Mouse (Mus musculus): ENCODE measurements at regions not wholly inside any gene's neighbourhood (a gene's known extent, or its start where the extent isn't known, plus 50 kb on each side); places are given as distances from the start of the nearest gene placed in this dataset.

- ATAC-seq (ENCODE audit: insufficient number of reproducible peaks, insufficient read depth, low FRiP score, low TSS enrichment, low read depth): no peak
- Histone ChIP-seq H3K4me3 (replicated peaks) (no peak overlapping the region), H3K9ac (replicated peaks) (no peak overlapping the region), H3K9me3 (no peaks in the 10 kb centered on the region), H3K27me3 (no peaks in the 10 kb centered on the region), H3K36me3 (no peaks in the 10 kb centered on the region), H3K27ac (no peak overlapping the region), H3K4me1 (replicated peaks) (no peaks in the 10 kb centered on the region), H3K4me2 (no peak overlapping the region)
- 93% methylated on average over 2 of the region's 2 CpGs for WGBS
Measured at GRCm38 (mm10) chr6:107717194-107717593, 187.6 kb downstream of the Lrrn1 start.

DNA sequence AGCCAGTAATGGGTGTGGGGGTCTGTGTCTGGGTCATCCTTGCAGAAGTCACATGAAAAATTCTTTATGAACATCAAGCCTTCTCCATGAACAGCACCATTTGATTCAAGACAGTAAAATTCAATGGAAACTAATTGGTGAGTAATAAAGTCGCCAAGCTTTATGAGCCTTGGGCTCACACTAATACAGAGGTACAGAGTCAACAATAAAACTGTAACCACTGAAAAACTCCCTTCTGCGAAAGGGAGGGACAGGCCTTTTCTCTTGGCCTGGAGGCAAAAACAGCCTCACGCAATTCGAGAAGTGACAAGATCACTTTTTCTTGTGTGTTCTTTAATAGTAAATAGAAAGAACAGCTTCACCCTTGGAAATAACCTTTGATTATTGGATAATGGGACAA, 200.7 kb downstream of the Lrrn1 start:
- WGBS: 31% methylated on average over 4 of the region's 4 CpGs
- H3K4me3 ChIP-seq (replicated peaks): no peak overlapping the region

DNA sequence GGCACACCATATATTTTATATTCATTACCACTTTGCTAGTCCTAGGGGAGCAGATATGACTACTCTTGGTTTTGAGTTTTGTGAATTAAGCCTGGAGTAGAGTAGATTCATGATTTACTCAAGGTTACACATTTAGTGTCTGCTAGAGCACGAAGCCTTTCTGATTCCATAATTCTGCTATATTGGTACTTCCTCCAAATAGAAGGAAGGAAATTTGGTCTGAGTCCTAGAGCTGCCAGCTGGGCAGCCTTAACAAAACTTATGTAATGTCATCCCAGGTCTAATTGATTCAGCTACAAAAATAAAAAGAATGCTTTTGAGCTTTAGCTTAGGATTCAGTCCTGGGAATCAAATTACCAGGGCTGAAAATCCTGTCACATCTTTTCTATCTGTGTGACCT, 205.2 kb downstream of the Lrrn1 start:
- H3K36me3 ChIP-seq: no peaks in the 10 kb centered on the region
- no peak overlapping the region for H3K9ac ChIP-seq (replicated peaks)
- no peaks in the 10 kb centered on the region for H3K27me3 ChIP-seq
- H3K4me2 ChIP-seq: no peak overlapping the region
- ATAC-seq (ENCODE audit: insufficient number of reproducible peaks, insufficient read depth, low FRiP score, low TSS enrichment, low read depth): no peak
- H3K27ac ChIP-seq: no peak overlapping the region
- no peaks in the 10 kb centered on the region for H3K4me1 ChIP-seq (replicated peaks)
- 95% methylated on average over 1 of the region's 1 CpGs for WGBS
- H3K4me3 ChIP-seq (replicated peaks): no peak overlapping the region
- H3K9me3 ChIP-seq: no peaks in the 10 kb centered on the region

More for the DNA sequence above, 200.7 kb downstream of the Lrrn1 start:
- H3K9me3 ChIP-seq: no peaks in the 10 kb centered on the region
- H3K4me1 ChIP-seq (replicated peaks): no peaks in the 10 kb centered on the region
- H3K4me2 ChIP-seq: no peak overlapping the region
- ATAC-seq (ENCODE audit: insufficient number of reproducible peaks, insufficient read depth, low FRiP score, low TSS enrichment, low read depth): no peak
- H3K9ac ChIP-seq (replicated peaks): no peak overlapping the region
- H3K36me3 ChIP-seq: no peaks in the 10 kb centered on the region
- no peaks in the 10 kb centered on the region for H3K27me3 ChIP-seq
- no peak overlapping the region for H3K27ac ChIP-seq

GRCm38 (mm10) chr6:107749111-107749736, 219.7 kb downstream of the Lrrn1 start:
- no peaks in the 10 kb centered on the region for H3K27me3 ChIP-seq
- no peaks in the 10 kb centered on the region for H3K4me1 ChIP-seq (replicated peaks)
- ATAC-seq (ENCODE audit: insufficient number of reproducible peaks, insufficient read depth, low FRiP score, low TSS enrichment, low read depth): no peak
- H3K4me3 ChIP-seq (replicated peaks): no peak overlapping the region
- no peak overlapping the region for H3K27ac ChIP-seq
- H3K9me3 ChIP-seq: no peaks in the 10 kb centered on the region
- H3K36me3 ChIP-seq: no peaks in the 10 kb centered on the region
- H3K9ac ChIP-seq (replicated peaks): no peak overlapping the region
- H3K4me2 ChIP-seq: no peak overlapping the region
- 75% methylated on average over 5 of the region's 5 CpGs for WGBS

- Histone ChIP-seq H3K4me1 (replicated peaks) (no peaks in the 10 kb centered on the region), H3K36me3 (no peaks in the 10 kb centered on the region), H3K4me2 (no peak overlapping the region), H3K27ac (no peak overlapping the region), H3K9me3 (no peaks in the 10 kb centered on the region), H3K4me3 (replicated peaks) (no peak overlapping the region), H3K9ac (replicated peaks) (no peak overlapping the region), H3K27me3 (no peaks in the 10 kb centered on the region)
- ATAC-seq (ENCODE audit: insufficient number of reproducible peaks, insufficient read depth, low FRiP score, low TSS enrichment, low read depth): no peak
- WGBS: 94% methylated on average over 2 of the region's 2 CpGs
Measured at GRCm38 (mm10) chr6:107749794-107750193, 220.2 kb downstream of the Lrrn1 start.

DNA sequence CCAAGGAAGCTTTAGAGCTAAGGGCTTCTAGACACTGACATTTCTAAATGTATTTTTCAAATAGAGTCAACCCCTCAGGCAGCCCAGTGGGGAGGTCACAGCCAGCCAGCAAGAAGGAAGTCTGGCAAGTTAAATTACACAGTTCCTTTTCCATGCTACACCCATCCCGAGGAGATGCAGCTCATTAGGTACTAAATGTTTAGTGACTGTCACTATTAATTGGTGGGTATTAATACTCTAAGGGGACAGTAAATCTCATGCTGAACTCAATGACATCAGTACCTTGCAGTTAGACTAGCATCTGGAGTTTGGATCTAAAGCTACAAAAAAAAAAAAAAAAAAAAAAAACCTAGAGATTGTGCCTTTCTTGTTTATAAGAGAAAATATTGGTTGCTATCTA, 222.6 kb downstream of the Lrrn1 start:
- Histone ChIP-seq H3K4me2 (no peak overlapping the region), H3K27me3 (no peaks in the 10 kb centered on the region), H3K9ac (replicated peaks) (no peak overlapping the region), H3K4me1 (replicated peaks) (no peaks in the 10 kb centered on the region), H3K9me3 (no peaks in the 10 kb centered on the region), H3K36me3 (no peaks in the 10 kb centered on the region), H3K27ac (no peak overlapping the region), H3K4me3 (replicated peaks) (no peak overlapping the region)
- 40% methylated on average over 1 of the region's 1 CpGs for WGBS
- ATAC-seq (ENCODE audit: insufficient number of reproducible peaks, insufficient read depth, low FRiP score, low TSS enrichment, low read depth): no peak

GRCm38 (mm10) chr6:107755158-107755557, 225.6 kb downstream of the Lrrn1 start:
- no peak for ATAC-seq (ENCODE audit: insufficient number of reproducible peaks, insufficient read depth, low FRiP score, low TSS enrichment, low read depth)
- H3K27ac ChIP-seq: no peak overlapping the region
- no peak overlapping the region for H3K4me3 ChIP-seq (replicated peaks)
- no peak overlapping the region for H3K4me2 ChIP-seq
- WGBS: 79% methylated on average over 2 of the region's 2 CpGs
- H3K4me1 ChIP-seq (replicated peaks): no peaks in the 10 kb centered on the region
- H3K9ac ChIP-seq (replicated peaks): no peak overlapping the region
- H3K9me3 ChIP-seq: no peaks in the 10 kb centered on the region
- H3K36me3 ChIP-seq: no peaks in the 10 kb centered on the region
- no peaks in the 10 kb centered on the region for H3K27me3 ChIP-seq

DNA sequence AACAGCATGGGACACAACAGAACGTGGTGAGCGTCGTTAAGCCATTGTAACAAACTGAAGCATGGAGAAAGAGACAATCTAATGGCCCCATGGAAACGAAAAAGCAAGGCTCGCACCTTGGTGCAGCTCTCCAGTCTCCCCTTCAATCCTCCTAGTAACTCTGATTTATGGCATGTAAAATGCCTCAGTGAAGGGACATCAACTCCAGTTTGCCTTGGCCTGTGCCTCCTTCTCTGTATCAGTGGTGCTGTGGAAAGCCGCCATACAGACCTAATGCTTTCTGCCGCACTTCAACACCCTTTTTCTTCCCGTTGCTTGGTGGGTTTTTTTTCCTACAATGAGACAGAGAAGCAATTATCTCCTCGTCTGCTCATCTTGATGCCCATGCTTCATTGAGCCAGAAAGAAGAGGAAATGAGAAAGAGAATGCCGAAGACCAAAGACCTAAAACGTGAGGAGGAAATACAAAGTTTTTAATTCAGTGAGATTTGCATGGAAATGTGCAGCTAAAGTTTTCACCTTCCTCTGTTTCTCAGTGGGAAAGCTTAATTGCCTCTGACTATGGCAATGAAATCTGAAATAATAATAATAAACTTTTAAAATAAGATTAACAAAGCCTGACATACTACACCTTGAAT, 241.4 kb downstream of the Lrrn1 start:
- Histone ChIP-seq H3K9ac (replicated peaks) (no peak overlapping the region), H3K4me2 (no peak overlapping the region), H3K4me1 (replicated peaks) (no peaks in the 10 kb centered on the region), H3K36me3 (no peaks in the 10 kb centered on the region), H3K4me3 (replicated peaks) (no peak overlapping the region), H3K27ac (no peak overlapping the region), H3K27me3 (no peaks in the 10 kb centered on the region), H3K9me3 (no peaks in the 10 kb centered on the region)
- WGBS: 72% methylated on average over 11 of the region's 11 CpGs
- no peak for ATAC-seq (ENCODE audit: insufficient number of reproducible peaks, insufficient read depth, low FRiP score, low TSS enrichment, low read depth)

- no peaks in the 10 kb centered on the region for H3K4me1 ChIP-seq (replicated peaks)
- H3K27me3 ChIP-seq: no peaks in the 10 kb centered on the region
- WGBS: 84% methylated on average over 2 of the region's 2 CpGs
- no peak for ATAC-seq (ENCODE audit: insufficient number of reproducible peaks, insufficient read depth, low FRiP score, low TSS enrichment, low read depth)
- H3K4me3 ChIP-seq (replicated peaks): no peak overlapping the region
- no peak overlapping the region for H3K27ac ChIP-seq
- H3K9ac ChIP-seq (replicated peaks): no peak overlapping the region
- no peaks in the 10 kb centered on the region for H3K36me3 ChIP-seq
- no peaks in the 10 kb centered on the region for H3K9me3 ChIP-seq
- H3K4me2 ChIP-seq: no peak overlapping the region
Measured at GRCm38 (mm10) chr6:107784998-107785397, 255.4 kb downstream of the Lrrn1 start.

DNA sequence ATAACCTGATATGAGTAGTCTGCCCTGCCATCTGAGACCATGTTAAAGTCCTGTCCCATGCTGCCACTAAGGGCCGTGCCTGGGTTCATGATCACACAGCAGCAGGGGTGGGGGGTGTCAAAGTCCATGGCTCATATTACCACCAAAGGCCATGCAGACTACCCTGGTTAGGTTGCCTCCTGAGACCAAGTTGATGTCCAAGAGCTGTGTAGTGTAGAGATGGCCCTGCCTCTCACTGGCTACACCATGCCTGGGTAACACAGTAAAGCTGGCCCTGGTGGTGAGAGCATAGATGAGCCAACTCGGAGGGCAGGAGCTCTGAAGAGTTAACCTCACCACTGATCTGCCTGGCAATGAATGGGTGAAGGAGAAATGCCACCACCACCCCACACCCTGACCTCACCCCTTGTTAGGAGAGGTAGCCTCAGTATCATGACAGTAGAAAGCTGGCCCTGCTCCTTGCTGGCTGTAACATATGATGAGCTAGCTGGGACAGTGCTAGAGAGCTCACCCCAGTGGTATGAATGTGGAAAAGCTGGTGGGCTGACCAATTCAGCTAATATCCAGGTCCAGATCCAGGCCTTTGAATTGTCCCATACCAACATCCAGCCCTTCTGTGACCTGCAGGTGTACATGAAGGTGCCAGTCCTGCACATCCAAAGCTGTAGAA, 258.8 kb downstream of the Lrrn1 start:
- Histone ChIP-seq H3K27me3 (no peaks in the 10 kb centered on the region), H3K4me3 (replicated peaks) (no peak overlapping the region), H3K9me3 (no peaks in the 10 kb centered on the region), H3K27ac (no peak overlapping the region), H3K4me2 (no peak overlapping the region), H3K9ac (replicated peaks) (no peak overlapping the region), H3K36me3 (no peaks in the 10 kb centered on the region), H3K4me1 (replicated peaks) (no peaks in the 10 kb centered on the region)
- ATAC-seq (ENCODE audit: insufficient number of reproducible peaks, insufficient read depth, low FRiP score, low TSS enrichment, low read depth): no peak; the same call in 1 of the 2 replicates
- 73% methylated on average over 2 of the region's 2 CpGs for WGBS

DNA sequence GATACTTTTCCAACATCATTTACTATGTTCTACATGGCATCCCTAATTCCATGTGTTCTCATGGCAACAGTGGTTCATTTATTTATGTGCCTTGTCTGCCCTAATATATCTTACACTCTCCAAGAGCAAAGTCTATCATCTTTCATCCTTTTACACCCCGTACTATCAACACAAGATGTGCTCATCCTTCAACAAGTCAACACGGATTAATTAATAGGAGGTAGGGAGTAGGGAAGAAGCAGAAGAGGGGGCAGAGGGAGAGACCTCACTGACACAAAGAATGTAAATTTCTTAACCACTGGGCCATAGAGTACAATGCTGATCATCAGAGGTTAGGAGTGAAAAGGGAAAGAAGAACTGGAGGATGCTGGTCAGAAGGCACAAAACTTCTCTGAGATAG, 267.0 kb upstream of the Setmar start:
- Histone ChIP-seq H3K9ac (replicated peaks) (no peak overlapping the region), H3K27me3 (no peaks in the 10 kb centered on the region), H3K4me2 (no peak overlapping the region), H3K36me3 (no peaks in the 10 kb centered on the region), H3K9me3 (no peaks in the 10 kb centered on the region), H3K27ac (no peak overlapping the region), H3K4me1 (replicated peaks) (no peaks in the 10 kb centered on the region), H3K4me3 (replicated peaks) (no peak overlapping the region)
- ATAC-seq (ENCODE audit: insufficient number of reproducible peaks, insufficient read depth, low FRiP score, low TSS enrichment, low read depth): no peak
- 81% methylated on average over 2 of the region's 2 CpGs for WGBS

DNA sequence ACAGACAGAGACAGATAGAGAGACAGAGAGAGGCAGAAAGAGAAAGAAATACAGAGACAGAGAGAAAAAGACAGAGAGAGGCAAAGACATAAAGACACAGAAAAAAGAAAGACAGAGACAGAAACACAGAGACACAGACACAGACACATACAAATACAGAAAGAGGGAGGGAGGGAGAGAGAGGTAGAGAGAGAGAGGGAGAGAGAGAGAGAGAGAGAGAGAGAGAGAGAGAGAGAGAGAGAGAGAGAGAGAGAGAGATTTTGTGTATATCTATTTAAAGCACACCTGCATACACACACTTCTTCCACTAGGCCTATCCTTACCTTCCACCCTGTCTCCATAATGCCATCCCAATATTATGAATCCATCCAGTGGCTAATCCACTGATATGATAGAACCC, 261.8 kb upstream of the Setmar start:
- no peak for ATAC-seq (ENCODE audit: insufficient number of reproducible peaks, insufficient read depth, low FRiP score, low TSS enrichment, low read depth)
- Histone ChIP-seq H3K27ac (no peak overlapping the region), H3K9ac (replicated peaks) (no peak overlapping the region), H3K9me3 (no peaks in the 10 kb centered on the region), H3K4me3 (replicated peaks) (no peak overlapping the region), H3K27me3 (no peaks in the 10 kb centered on the region), H3K4me2 (no peak overlapping the region), H3K36me3 (no peaks in the 10 kb centered on the region), H3K4me1 (replicated peaks) (no peaks in the 10 kb centered on the region)
